Mouse (Mus musculus) spleen, postnatal 0 days (tissue): ENCODE measurements around the gene Rhox3a. TPM values are rescaled to one million over a fixed set of nuclear protein-coding genes. Genes with fewer than 3 reads are reported as not detected.

Experiments used
- polyA plus RNA-seq: library from polyadenylated mRNA; unstranded; fragments of >200 nt; fragmentation: Nextera tagmentation; extraction: Ambion mirVana; gene quantifications from 2 replicates; pipeline ENCODE4 v1.2.1, GENCODE M21; 2015

The Rhox3a gene
- not detected in 2 replicates for polyA plus RNA-seq

GRCm38 (mm10) chrX:37249619-37250018, at the start of gene Rhox3a:
Rhox3a (plus strand) TSS chrX:37249919.

GRCm38 (mm10) chrX:37210941-37211340, 38.8 kb upstream of the Rhox3a start, which contains the start of gene Gm9:
Gm9 (minus strand) TSS chrX:37211041.

DNA sequence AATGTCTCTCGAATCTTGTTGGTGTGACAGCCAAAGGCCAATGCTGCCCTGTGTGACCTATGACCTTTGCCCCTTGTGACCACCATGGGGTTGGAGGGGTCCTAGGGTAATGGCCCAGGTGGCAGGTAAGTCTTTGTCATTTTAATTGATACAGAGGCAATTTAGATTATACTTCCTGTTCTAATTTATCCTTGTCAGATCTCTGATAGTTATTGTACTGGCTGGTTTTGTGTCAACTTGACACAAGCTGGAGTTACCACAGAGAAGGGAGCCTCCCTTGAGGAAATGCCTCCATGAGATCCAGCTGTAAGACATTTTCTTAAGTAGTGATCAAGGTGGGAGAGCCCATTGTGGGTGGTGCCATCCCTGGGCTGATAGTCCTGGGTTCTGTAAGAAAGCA, 27.6 kb upstream of the Rhox3a start, which contains the start of gene Rhox1:
Rhox1 (minus strand) TSS at position 101 of the 400 bp plus-strand sequence.

GRCm38 (mm10) chrX:37244676-37245075, 5.0 kb upstream of the Rhox3a start, which contains the start of gene Rhox2a:
Rhox2a (plus strand) TSS chrX:37244976.

GRCm38 (mm10) chrX:37265038-37265437, 15.3 kb downstream of the Rhox3a start, which contains the start of gene Rhox4a:
Rhox4a (plus strand) TSS chrX:37265338.

Other genes starting within 250 kb of the Rhox3a start
- 0.12 and 0.36 TPM in 2 replicates for gene Sowahd, start 201.1 kb upstream of the Rhox3a start, polyA plus RNA-seq
- 658 and 701 TPM in 2 replicates for gene Rpl39, start 164.5 kb upstream of the Rhox3a start, polyA plus RNA-seq
- gene Upf3b, start 139.6 kb upstream of the Rhox3a start, polyA plus RNA-seq: 21.4 and 22.3 TPM in 2 replicates
- gene Nkap, start 123.1 kb upstream of the Rhox3a start, polyA plus RNA-seq: 10.0 and 12.0 TPM in 2 replicates
- 0.17 and 0.18 TPM in 2 replicates for gene Akap14, start 81.1 kb upstream of the Rhox3a start, polyA plus RNA-seq
- gene Ndufa1, start 58.8 kb upstream of the Rhox3a start, polyA plus RNA-seq: 372 and 394 TPM in 2 replicates
- 5.3 and 6.3 TPM in 2 replicates for gene Rnf113a1, start 58.7 kb upstream of the Rhox3a start, polyA plus RNA-seq
- gene Gm9, start 38.9 kb upstream of the Rhox3a start, polyA plus RNA-seq: not detected in 2 replicates
- not detected in 2 replicates for gene Rhox1, start 27.7 kb upstream of the Rhox3a start, polyA plus RNA-seq
- gene Rhox2a, start 4.9 kb upstream of the Rhox3a start, polyA plus RNA-seq: not detected in 2 replicates
- not detected in 2 replicates for gene Rhox4a, start 15.4 kb downstream of the Rhox3a start, polyA plus RNA-seq
- not detected in 2 replicates for gene Rhox3a2, start 130.1 kb downstream of the Rhox3a start, polyA plus RNA-seq
- gene Rhox4a2, start 140.9 kb downstream of the Rhox3a start, polyA plus RNA-seq: not detected in 2 replicates
- gene Rhox2b, start 162.1 kb downstream of the Rhox3a start, polyA plus RNA-seq: not detected in 2 replicates
- not detected in 2 replicates for gene Rhox4b, start 182.6 kb downstream of the Rhox3a start, polyA plus RNA-seq
- not detected in 2 replicates for gene Rhox2c, start 203.8 kb downstream of the Rhox3a start, polyA plus RNA-seq
- not detected in 2 replicates for gene Rhox3c, start 208.7 kb downstream of the Rhox3a start, polyA plus RNA-seq
- not detected in 2 replicates for gene Rhox4c, start 230.4 kb downstream of the Rhox3a start, polyA plus RNA-seq
- gene Rhox2d, start 243.5 kb downstream of the Rhox3a start, polyA plus RNA-seq: not detected in 2 replicates